Mouse (Mus musculus) midbrain, embryonic 15.5 days (tissue): Measurements from ENCODE around the gene Sav1. TPM values are rescaled to one million over a fixed set of nuclear protein-coding genes. Genes with fewer than 3 reads are reported as not detected.

ENCODE experiments used
- ATAC-seq: fragments of 200-750 bp; cut with Nextera tagmentation; replicated peaks from 2 replicates; pipeline ENCODE4 v1.8.0; 2017; ENCODE audit warnings: moderate TSS enrichment
- H3K27ac ChIP-seq: fragments of 300-500 bp; sonication (generic); 2 replicates; pipeline ENCODE4 v1.5.1; 2015; ENCODE audit warnings: mild to moderate bottlenecking, inconsistent platforms
- H3K27me3 ChIP-seq: fragments of 300-500 bp; sonication (generic); replicated peaks from 2 replicates; pipeline ENCODE4 v1.6.1; 2015; ENCODE audit warnings: inconsistent platforms
- H3K36me3 ChIP-seq: fragments of 300-500 bp; sonication (generic); replicated peaks from 2 replicates; pipeline ENCODE4 v1.6.1; 2015; ENCODE audit warnings: inconsistent platforms
- H3K4me1 ChIP-seq: fragments of 300-500 bp; sonication (generic); 2 replicates; pipeline ENCODE4 v1.6.1; 2015; ENCODE audit warnings: inconsistent platforms
- H3K4me2 ChIP-seq: fragments of 300-500 bp; sonication (generic); 2 replicates; pipeline ENCODE4 v1.6.1; 2015; ENCODE audit warnings: inconsistent platforms, mild to moderate bottlenecking, moderate library complexity
- H3K4me3 ChIP-seq: fragments of 300-500 bp; sonication (generic); 2 replicates; pipeline ENCODE4 v1.5.1; 2015; ENCODE audit warnings: mild to moderate bottlenecking, inconsistent platforms
- H3K9ac ChIP-seq: fragments of 300-500 bp; sonication (generic); 2 replicates; pipeline ENCODE4 v1.6.1; 2015; ENCODE audit warnings: mild to moderate bottlenecking, inconsistent platforms
- H3K9me3 ChIP-seq: fragments of 300-500 bp; sonication (generic); 2 replicates; pipeline ENCODE4 v1.6.1; 2016; ENCODE audit warnings: inconsistent platforms
- WGBS: fragments of 180-500 bp; shearing (Covaris S2); methylation state at CpG from one replicate; pipeline ENCODE4 v1.1.7; 2015; ENCODE audit warnings: mixed read lengths; 5-methylcytosine and 5-hydroxymethylcytosine counted together
- polyA plus RNA-seq: library from polyadenylated mRNA; unstranded; fragments of >200 nt; fragmentation: Nextera tagmentation; extraction: Ambion mirVana; gene quantifications from 2 replicates; pipeline ENCODE4 v1.2.1, GENCODE M21; 2015

Gene Sav1
- polyA plus RNA-seq, 1 experiment from 2014 or later, result 2.5 TPM

DNA sequence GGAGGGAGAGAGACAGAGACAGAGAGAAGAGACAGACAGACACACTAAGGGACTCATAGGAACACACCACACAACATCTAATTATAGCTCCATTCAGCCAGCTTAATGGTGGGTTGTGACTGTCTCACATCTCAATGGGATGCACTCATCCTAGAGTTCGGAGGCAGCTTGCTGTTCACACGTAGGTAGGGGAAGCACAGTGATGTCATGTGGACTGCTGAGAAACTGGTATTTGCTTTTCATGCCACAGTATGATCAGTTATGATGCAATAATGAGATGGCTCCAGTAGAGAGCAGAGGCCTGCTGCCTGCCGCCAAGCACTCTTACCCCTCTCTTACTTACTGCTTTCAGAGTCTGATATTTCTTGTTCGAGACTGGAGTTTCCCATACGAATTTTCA, 40.9 kb downstream of the Sav1 start:
- ATAC-seq, result no peak
- Histone ChIP-seq H3K27me3 (no peaks in the 10 kb centered on the region), H3K4me1 (no peaks in the 10 kb centered on the region), H3K36me3 (peaks cover 22% of the 10 kb centered on the region; the same call in 1 of the 2 replicates), H3K9ac (no peak overlapping the region), H3K4me3 (no peak overlapping the region), H3K27ac (no peak overlapping the region), H3K9me3 (no peaks in the 10 kb centered on the region), H3K4me2 (no peak overlapping the region)
- WGBS, result 98% methylated on average over 5 of the region's 5 CpGs

DNA sequence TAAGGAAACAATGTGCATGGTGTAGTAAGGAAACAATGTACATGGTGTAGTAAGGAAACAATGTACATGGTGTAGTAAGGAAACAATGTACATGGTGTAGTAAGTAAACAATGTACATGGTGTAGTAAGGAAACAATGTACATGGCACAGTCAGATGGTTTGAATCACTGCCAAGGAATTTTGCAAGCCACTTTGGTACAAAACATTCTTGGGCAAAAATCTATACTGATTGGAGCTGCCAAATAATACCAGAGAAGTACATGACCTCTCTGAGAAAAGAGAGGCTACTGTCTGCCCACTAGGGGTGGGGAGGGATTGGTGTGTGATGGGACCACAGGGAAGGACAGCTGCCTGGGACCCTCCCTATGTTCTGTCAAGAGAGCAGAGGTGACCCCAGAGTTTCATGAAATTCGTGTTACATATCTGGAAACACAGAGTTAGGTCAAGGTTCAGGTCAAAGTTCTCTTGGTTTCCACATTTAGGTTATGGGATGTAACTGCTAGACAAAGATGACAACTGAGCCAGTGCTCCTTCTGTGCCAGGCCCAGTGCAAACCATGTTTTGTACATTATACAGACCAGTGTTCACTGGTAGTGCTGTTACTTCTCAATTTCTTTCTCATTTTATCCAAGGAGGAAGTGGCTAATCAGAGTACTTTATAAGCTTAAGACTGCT, 45.0 kb downstream of the Sav1 start:
- WGBS, result 66% methylated on average over 1 of the region's 1 CpGs
- Histone ChIP-seq H3K9ac (no peak overlapping the region), H3K9me3 (no peaks in the 10 kb centered on the region), H3K27ac (no peak overlapping the region), H3K27me3 (no peaks in the 10 kb centered on the region), H3K4me1 (no peaks in the 10 kb centered on the region), H3K4me2 (no peak overlapping the region), H3K4me3 (no peak overlapping the region), H3K36me3 (peaks cover 18% of the 10 kb centered on the region)
- ATAC-seq, result no peak

DNA sequence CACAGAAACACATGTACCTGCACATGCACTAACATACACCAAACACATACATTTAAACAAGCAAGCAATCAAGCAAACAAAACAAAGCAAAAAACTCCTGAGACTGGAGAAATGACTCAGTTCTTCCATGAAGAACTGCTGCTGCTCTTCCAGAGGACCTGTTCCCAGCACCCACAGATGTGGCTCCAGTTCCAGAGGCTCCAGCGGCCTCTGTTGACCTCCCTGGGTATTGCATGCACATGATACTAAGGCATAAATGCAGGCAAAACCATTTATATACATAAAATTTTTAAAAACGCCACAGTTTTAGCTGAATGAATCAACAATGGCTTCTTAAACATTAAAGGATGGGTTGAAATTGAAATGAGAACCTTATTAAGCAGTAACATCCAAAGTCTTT, 47.5 kb downstream of the Sav1 start:
- no peak overlapping the region for H3K4me2 ChIP-seq
- H3K27me3 ChIP-seq, result no peaks in the 10 kb centered on the region
- ATAC-seq, result no peak
- no peak overlapping the region for H3K9ac ChIP-seq
- H3K27ac ChIP-seq, result no peak overlapping the region
- WGBS, result 76% methylated on average over 2 of the region's 2 CpGs
- H3K36me3 ChIP-seq, result peaks cover 26% of the 10 kb centered on the region
- no peaks in the 10 kb centered on the region for H3K9me3 ChIP-seq
- no peak overlapping the region for H3K4me3 ChIP-seq
- no peaks in the 10 kb centered on the region for H3K4me1 ChIP-seq

DNA sequence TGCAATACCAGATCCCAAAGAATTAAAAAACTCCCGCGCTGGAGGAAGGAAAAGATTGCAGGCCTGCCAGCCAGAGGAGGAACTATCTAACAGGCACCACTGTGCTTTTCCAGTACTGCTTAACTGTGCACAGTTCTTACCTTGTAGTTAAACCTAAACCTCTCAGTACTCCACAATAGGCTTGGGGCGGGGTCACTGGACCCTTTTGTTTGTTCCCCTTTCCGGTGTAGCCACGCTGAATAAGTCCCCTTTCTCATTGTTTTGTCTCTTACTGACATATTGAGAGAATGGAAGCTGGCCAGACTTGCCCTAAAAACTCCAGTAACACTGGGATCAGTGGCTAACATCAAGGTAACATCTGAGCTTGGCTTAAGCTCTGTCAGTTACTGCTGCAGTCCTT, 49.1 kb downstream of the Sav1 start:
- no peaks in the 10 kb centered on the region for H3K4me1 ChIP-seq
- no peaks in the 10 kb centered on the region for H3K9me3 ChIP-seq
- H3K4me3 ChIP-seq, result no peak overlapping the region
- no peaks in the 10 kb centered on the region for H3K27me3 ChIP-seq
- H3K4me2 ChIP-seq, result no peak overlapping the region
- no peak for ATAC-seq
- no peak overlapping the region for H3K9ac ChIP-seq
- H3K36me3 ChIP-seq, result peaks cover 33% of the 10 kb centered on the region
- no peak overlapping the region for H3K27ac ChIP-seq
- 42% methylated on average over 5 of the region's 5 CpGs for WGBS

DNA sequence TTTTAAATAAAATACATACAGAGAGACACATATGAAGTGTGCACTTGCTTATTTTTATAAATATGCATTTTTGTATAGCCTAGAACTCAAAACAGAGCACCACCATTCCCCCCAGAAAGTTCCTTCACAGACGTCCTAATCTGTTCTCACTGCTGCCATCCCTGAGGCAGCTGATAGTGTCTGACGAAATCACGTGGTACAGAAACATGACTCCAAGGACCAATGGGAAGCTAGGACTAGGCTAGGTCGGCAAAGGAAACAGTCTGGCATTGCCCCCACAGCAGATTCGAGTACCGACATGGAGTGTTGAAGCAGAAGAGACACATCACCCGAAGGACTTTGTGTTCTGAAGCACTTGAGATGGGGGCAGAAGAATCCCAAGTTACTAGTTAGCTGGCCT, 60.1 kb downstream of the Sav1 start:
- Histone ChIP-seq H3K27me3 (no peaks in the 10 kb centered on the region), H3K36me3 (peaks cover 3% of the 10 kb centered on the region), H3K4me1 (no peaks in the 10 kb centered on the region), H3K4me3 (no peak overlapping the region), H3K4me2 (no peak overlapping the region), H3K27ac (no peak overlapping the region), H3K9ac (no peak overlapping the region), H3K9me3 (no peaks in the 10 kb centered on the region)
- 57% methylated on average over 7 of the region's 7 CpGs for WGBS
- no peak for ATAC-seq

DNA sequence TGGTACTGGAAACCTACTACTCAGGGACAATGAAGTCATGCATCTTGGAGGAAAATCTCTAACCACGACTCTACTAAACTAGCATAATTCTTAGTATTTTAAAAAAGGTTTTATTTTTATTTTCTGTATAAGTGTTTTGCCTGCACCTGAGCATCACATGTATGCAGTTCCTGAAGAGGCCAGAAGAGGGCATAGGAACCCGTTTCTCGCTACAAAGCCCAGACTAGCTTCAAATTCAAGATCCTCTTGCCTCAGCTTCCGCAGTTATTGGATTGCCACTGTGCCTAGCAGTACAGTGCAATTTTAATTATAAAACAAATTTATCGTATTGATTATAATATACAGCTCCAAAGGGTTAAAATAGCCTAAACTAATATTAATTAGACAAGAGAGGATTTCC, 62.8 kb downstream of the Sav1 start:
- H3K4me2 ChIP-seq, result no peak overlapping the region
- no peak overlapping the region for H3K4me3 ChIP-seq
- H3K36me3 ChIP-seq, result peaks cover 3% of the 10 kb centered on the region
- ATAC-seq, result no peak
- H3K27ac ChIP-seq, result no peak overlapping the region
- H3K9me3 ChIP-seq, result no peaks in the 10 kb centered on the region
- no peaks in the 10 kb centered on the region for H3K4me1 ChIP-seq
- no peaks in the 10 kb centered on the region for H3K27me3 ChIP-seq
- 13% methylated on average over 5 of the region's 5 CpGs for WGBS
- H3K9ac ChIP-seq, result no peak overlapping the region

DNA sequence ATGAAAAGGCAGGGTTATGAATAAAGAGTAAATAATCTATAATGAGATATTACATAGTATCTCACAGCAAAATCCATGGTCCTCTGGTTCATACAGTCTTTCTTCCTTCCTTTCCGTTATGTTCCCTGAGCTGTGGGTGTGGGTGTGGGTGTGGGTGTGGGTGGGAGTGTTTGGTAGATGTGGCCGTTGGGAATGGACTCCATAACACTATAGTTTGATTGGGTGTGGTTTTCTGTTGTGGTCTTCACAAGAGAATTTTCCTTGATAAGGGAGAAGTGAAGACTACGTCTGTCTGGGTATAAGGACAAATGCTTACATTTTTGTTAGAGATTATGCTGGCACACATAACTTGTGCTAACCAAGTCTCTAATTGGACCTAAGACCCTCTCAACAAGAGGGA, 63.2 kb downstream of the Sav1 start:
- ATAC-seq, result no peak
- Histone ChIP-seq H3K4me2 (no peak overlapping the region), H3K4me1 (no peaks in the 10 kb centered on the region), H3K9me3 (no peaks in the 10 kb centered on the region), H3K4me3 (no peak overlapping the region), H3K27me3 (no peaks in the 10 kb centered on the region), H3K9ac (no peak overlapping the region), H3K36me3 (peaks cover 3% of the 10 kb centered on the region), H3K27ac (no peak overlapping the region)
- 69% methylated on average over 3 of the region's 3 CpGs for WGBS

DNA sequence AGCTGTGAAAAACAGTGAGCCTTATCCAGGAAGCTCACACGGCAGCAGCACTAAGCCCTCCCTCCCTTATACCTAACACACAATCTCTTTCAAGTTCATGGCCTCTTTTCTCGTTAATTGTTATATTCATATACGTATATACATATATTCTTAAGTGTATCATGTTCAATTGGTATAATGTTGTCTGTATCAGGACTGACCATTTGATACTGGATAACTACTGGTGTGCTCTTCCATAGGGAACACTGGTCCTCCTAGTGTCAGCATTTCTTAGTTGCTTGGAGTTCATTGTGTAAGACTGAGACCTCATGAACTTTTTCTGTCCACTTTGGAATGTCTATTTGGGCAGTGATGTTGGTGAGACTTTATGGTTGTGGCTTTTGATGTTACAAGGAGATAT, 63.7 kb downstream of the Sav1 start:
- Histone ChIP-seq H3K4me3 (no peak overlapping the region), H3K4me1 (no peaks in the 10 kb centered on the region), H3K27ac (no peak overlapping the region), H3K36me3 (peaks cover 3% of the 10 kb centered on the region), H3K4me2 (no peak overlapping the region), H3K9me3 (no peaks in the 10 kb centered on the region), H3K9ac (no peak overlapping the region), H3K27me3 (no peaks in the 10 kb centered on the region)
- WGBS, result 86% methylated on average over 3 of the region's 3 CpGs
- no peak for ATAC-seq

DNA sequence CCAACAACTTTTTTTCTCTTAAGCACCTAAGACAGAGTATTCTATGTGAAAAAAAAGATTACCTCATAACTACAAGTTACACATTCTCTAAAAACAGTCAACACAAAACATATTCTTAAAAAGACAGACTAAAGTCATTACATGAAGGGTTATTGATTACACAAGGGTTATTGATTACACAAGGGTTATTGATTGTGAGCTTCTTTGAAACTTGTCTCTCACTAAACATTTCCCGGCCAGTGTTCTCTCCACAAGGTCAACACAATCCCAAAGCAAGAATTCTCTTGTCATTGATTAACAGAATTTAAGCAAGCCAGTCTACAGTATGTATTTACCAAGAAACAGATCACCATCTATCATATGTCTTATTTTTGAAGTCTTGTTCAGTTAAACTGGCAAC, 64.7 kb downstream of the Sav1 start:
- no peak for ATAC-seq
- 89% methylated on average over 1 of the region's 1 CpGs for WGBS

DNA sequence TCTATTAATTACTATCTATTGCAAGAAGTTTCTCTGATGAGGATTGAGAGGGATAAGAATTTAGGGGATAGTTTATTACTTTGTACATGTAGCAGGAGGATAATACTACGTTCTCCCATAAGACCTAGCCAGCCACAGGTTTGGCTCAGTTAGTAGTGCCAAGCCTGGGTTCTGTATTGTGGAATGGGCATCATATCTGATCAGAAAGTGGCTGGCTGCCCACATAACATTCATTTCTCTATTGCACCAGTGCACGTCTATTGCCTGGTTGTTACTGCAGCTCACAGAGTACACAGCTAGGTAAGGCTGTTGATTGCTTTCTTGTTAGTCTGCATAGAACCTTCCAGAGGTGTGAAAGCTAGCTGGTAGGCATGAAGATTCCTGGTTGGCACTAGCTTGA, 68.9 kb downstream of the Sav1 start:
- no peaks in the 10 kb centered on the region for H3K36me3 ChIP-seq
- 93% methylated on average over 2 of the region's 2 CpGs for WGBS
- no peaks in the 10 kb centered on the region for H3K9me3 ChIP-seq
- H3K4me3 ChIP-seq, result no peak overlapping the region
- H3K4me2 ChIP-seq, result no peak overlapping the region
- no peak overlapping the region for H3K9ac ChIP-seq
- H3K4me1 ChIP-seq, result no peaks in the 10 kb centered on the region
- H3K27ac ChIP-seq, result no peak overlapping the region
- H3K27me3 ChIP-seq, result no peaks in the 10 kb centered on the region
- no peak for ATAC-seq

More for the DNA sequence above, 64.7 kb downstream of the Sav1 start:
- Histone ChIP-seq H3K27ac (no peak overlapping the region), H3K36me3 (peaks cover 3% of the 10 kb centered on the region; the same call in 1 of the 2 replicates), H3K9me3 (no peaks in the 10 kb centered on the region), H3K27me3 (no peaks in the 10 kb centered on the region), H3K4me2 (no peak overlapping the region), H3K9ac (no peak overlapping the region), H3K4me3 (no peak overlapping the region), H3K4me1 (no peaks in the 10 kb centered on the region)

Other genes starting within 250 kb of the Sav1 start
- 8.7 and 10.0 TPM in 2 replicates for gene Cdkl1, start 195.7 kb downstream of the Sav1 start, polyA plus RNA-seq
- gene Atl1, start 94.4 kb downstream of the Sav1 start, polyA plus RNA-seq, result 144 and 167 TPM in 2 replicates
- 28.2 and 31.6 TPM in 2 replicates for gene Map4k5, start 93.8 kb downstream of the Sav1 start, polyA plus RNA-seq
- gene Nin, start 126.7 kb upstream of the Sav1 start, polyA plus RNA-seq, result 14.1 and 15.9 TPM in 2 replicates
- gene Abhd12b, start 167.1 kb upstream of the Sav1 start, polyA plus RNA-seq, result 0.27 and 0.28 TPM in 2 replicates
- 8.6 and 9.1 TPM in 2 replicates for gene Pygl, start 244.5 kb upstream of the Sav1 start, polyA plus RNA-seq